Mouse (Mus musculus) lung, adult 2 months (tissue): ENCODE data around the gene Rai14.

Source experiments
- CTCF ChIP-seq: fragments of 200-500 bp; IDR thresholded peaks from 2 replicates; pipeline ENCODE4 v1.5.1; 2011; ENCODE audit warnings: mild to moderate bottlenecking, low read length, control low read depth; ENCODE audit not compliant: insufficient read depth
- POLR2A ChIP-seq: fragments of 200-500 bp; IDR thresholded peaks from 2 replicates; pipeline ENCODE4 v1.6.1; 2011; ENCODE audit warnings: low read depth, mild to moderate bottlenecking, control low read depth, low read length, borderline replicate concordance; ENCODE audit errors: extremely low read depth

- no peak for TF ChIP-seq CTCF
- no peak for TF ChIP-seq POLR2A
These were observed 25.1 kb downstream of the Rai14 start for GRCm38 (mm10) chr15:10689304-10689703.
